Mouse (Mus musculus) hindbrain, embryonic 12.5 days (tissue): ENCODE measurements at regions not wholly inside any gene's neighbourhood (a gene's known extent, or its start where the extent isn't known, plus 50 kb on each side); places are given as distances from the start of the nearest gene placed in this dataset.

Experiments
- ATAC-seq: fragments of 200-750 bp; cut with Nextera tagmentation; 2 replicates; pipeline ENCODE4 v1.8.0; 2017; ENCODE audit warnings: moderate TSS enrichment; ENCODE audit not compliant: low FRiP score
- H3K27ac ChIP-seq: fragments of 300-500 bp; sonication (generic); 2 replicates; pipeline ENCODE4 v1.5.1; 2016; ENCODE audit warnings: mild to moderate bottlenecking
- H3K27me3 ChIP-seq: fragments of 300-500 bp; sonication (generic); 2 replicates; pipeline ENCODE4 v1.6.1; 2016; ENCODE audit warnings: mild to moderate bottlenecking
- H3K36me3 ChIP-seq: fragments of 300-500 bp; sonication (generic); 2 replicates; pipeline ENCODE4 v1.6.1; 2016; ENCODE audit warnings: mild to moderate bottlenecking
- H3K4me1 ChIP-seq: fragments of 300-500 bp; sonication (generic); 2 replicates; pipeline ENCODE4 v1.6.1; 2016
- H3K4me2 ChIP-seq: fragments of 300-500 bp; sonication (generic); replicated peaks from 2 replicates; pipeline ENCODE4 v1.6.1; 2016; ENCODE audit warnings: mild to moderate bottlenecking
- H3K4me3 ChIP-seq: fragments of 300-500 bp; sonication (generic); 2 replicates; pipeline ENCODE4 v1.5.1; 2016; ENCODE audit warnings: mild to moderate bottlenecking
- H3K9ac ChIP-seq: fragments of 300-500 bp; sonication (generic); 2 replicates; pipeline ENCODE4 v1.6.1; 2016; ENCODE audit warnings: mild to moderate bottlenecking, moderate library complexity
- H3K9me3 ChIP-seq: fragments of 300-500 bp; sonication (generic); replicated peaks from 2 replicates; pipeline ENCODE4 v1.6.1; 2016; ENCODE audit warnings: mild to moderate bottlenecking
- WGBS: fragments of 180-500 bp; shearing (Covaris S2); methylation state at CpG from one replicate; pipeline ENCODE4 v1.1.7; 2016; 5-methylcytosine and 5-hydroxymethylcytosine counted together

- WGBS: 92% methylated on average over 11 of the region's 11 CpGs
- Histone ChIP-seq H3K9me3 (no peaks in the 10 kb centered on the region), H3K4me2 (no peak overlapping the region), H3K4me1 (no peaks in the 10 kb centered on the region), H3K27ac (no peak overlapping the region), H3K9ac (no peak overlapping the region), H3K27me3 (no peaks in the 10 kb centered on the region), H3K36me3 (no peaks in the 10 kb centered on the region), H3K4me3 (no peak overlapping the region)
- ATAC-seq: no peak
These were observed 58.8 kb upstream of the L3mbtl3 start for GRCm38 (mm10) chr10:26434586-26434985.

GRCm38 (mm10) chr10:26440720-26441119 lies 64.9 kb upstream of the L3mbtl3 start:
- Histone ChIP-seq H3K4me3 (no peak overlapping the region), H3K27ac (no peak overlapping the region), H3K36me3 (no peaks in the 10 kb centered on the region), H3K4me1 (no peaks in the 10 kb centered on the region), H3K4me2 (no peak overlapping the region), H3K9me3 (no peaks in the 10 kb centered on the region), H3K9ac (no peak overlapping the region), H3K27me3 (no peaks in the 10 kb centered on the region)
- no peak for ATAC-seq
- 95% methylated on average over 1 of the region's 1 CpGs for WGBS

- Histone ChIP-seq H3K27me3 (no peaks in the 10 kb centered on the region), H3K4me1 (no peaks in the 10 kb centered on the region), H3K27ac (no peak overlapping the region), H3K9me3 (no peaks in the 10 kb centered on the region), H3K9ac (no peak overlapping the region), H3K4me2 (no peak overlapping the region), H3K36me3 (no peaks in the 10 kb centered on the region), H3K4me3 (no peak overlapping the region)
- ATAC-seq: no peak
- 52% methylated on average over 4 of the region's 4 CpGs for WGBS
These were observed 108.5 kb upstream of the L3mbtl3 start for GRCm38 (mm10) chr10:26484311-26484710.

- no peak overlapping the region for H3K4me2 ChIP-seq
- no peak overlapping the region for H3K9ac ChIP-seq
- ATAC-seq: no peak
- no peak overlapping the region for H3K4me3 ChIP-seq
- WGBS: 86% methylated on average over 5 of the region's 5 CpGs
- no peaks in the 10 kb centered on the region for H3K27me3 ChIP-seq
- H3K4me1 ChIP-seq: no peaks in the 10 kb centered on the region
- H3K9me3 ChIP-seq: no peaks in the 10 kb centered on the region
- no peaks in the 10 kb centered on the region for H3K36me3 ChIP-seq
- H3K27ac ChIP-seq: no peak overlapping the region
These were observed 115.6 kb upstream of the L3mbtl3 start for GRCm38 (mm10) chr10:26491351-26491750.

- Histone ChIP-seq H3K27me3 (no peaks in the 10 kb centered on the region), H3K9me3 (no peaks in the 10 kb centered on the region), H3K4me3 (no peak overlapping the region), H3K4me1 (no peaks in the 10 kb centered on the region), H3K4me2 (no peak overlapping the region), H3K36me3 (no peaks in the 10 kb centered on the region), H3K9ac (no peak overlapping the region), H3K27ac (no peak overlapping the region)
- no peak for ATAC-seq
- WGBS: 78% methylated on average over 11 of the region's 11 CpGs
These were observed 116.4 kb upstream of the L3mbtl3 start for GRCm38 (mm10) chr10:26492146-26492545.

- Histone ChIP-seq H3K27ac (no peak overlapping the region), H3K9me3 (no peaks in the 10 kb centered on the region), H3K36me3 (no peaks in the 10 kb centered on the region), H3K4me2 (no peak overlapping the region), H3K4me1 (no peaks in the 10 kb centered on the region), H3K9ac (no peak overlapping the region), H3K27me3 (no peaks in the 10 kb centered on the region), H3K4me3 (no peak overlapping the region)
- WGBS: 76% methylated on average over 13 of the region's 13 CpGs
- no peak for ATAC-seq
These were observed 117.2 kb upstream of the L3mbtl3 start for GRCm38 (mm10) chr10:26492856-26493484.

- H3K4me1 ChIP-seq: no peaks in the 10 kb centered on the region
- no peaks in the 10 kb centered on the region for H3K9me3 ChIP-seq
- H3K27ac ChIP-seq: no peak overlapping the region
- H3K9ac ChIP-seq: no peak overlapping the region
- H3K36me3 ChIP-seq: no peaks in the 10 kb centered on the region
- H3K4me2 ChIP-seq: no peak overlapping the region
- H3K27me3 ChIP-seq: no peaks in the 10 kb centered on the region
- 91% methylated on average over 2 of the region's 2 CpGs for WGBS
- ATAC-seq: no peak
- H3K4me3 ChIP-seq: no peak overlapping the region
These were observed 118.0 kb upstream of the L3mbtl3 start for GRCm38 (mm10) chr10:26493801-26494200.

GRCm38 (mm10) chr10:26494380-26494781 lies 118.6 kb upstream of the L3mbtl3 start:
- Histone ChIP-seq H3K4me3 (no peak overlapping the region), H3K27ac (no peak overlapping the region), H3K4me2 (no peak overlapping the region), H3K4me1 (no peaks in the 10 kb centered on the region), H3K36me3 (no peaks in the 10 kb centered on the region), H3K9ac (no peak overlapping the region), H3K9me3 (no peaks in the 10 kb centered on the region), H3K27me3 (no peaks in the 10 kb centered on the region)
- 72% methylated on average over 9 of the region's 9 CpGs for WGBS
- no peak for ATAC-seq

GRCm38 (mm10) chr10:26500265-26500935 lies 124.6 kb upstream of the L3mbtl3 start:
- 92% methylated on average over 12 of the region's 12 CpGs for WGBS
- Histone ChIP-seq H3K36me3 (no peaks in the 10 kb centered on the region), H3K27me3 (no peaks in the 10 kb centered on the region), H3K4me1 (no peaks in the 10 kb centered on the region), H3K9ac (no peak overlapping the region), H3K4me3 (no peak overlapping the region), H3K4me2 (no peak overlapping the region), H3K27ac (no peak overlapping the region), H3K9me3 (no peaks in the 10 kb centered on the region)
- no peak for ATAC-seq

- no peaks in the 10 kb centered on the region for H3K36me3 ChIP-seq
- no peaks in the 10 kb centered on the region for H3K9me3 ChIP-seq
- H3K4me1 ChIP-seq: no peaks in the 10 kb centered on the region
- no peak overlapping the region for H3K9ac ChIP-seq
- ATAC-seq: no peak
- 82% methylated on average over 6 of the region's 6 CpGs for WGBS
- H3K27me3 ChIP-seq: no peaks in the 10 kb centered on the region
- no peak overlapping the region for H3K4me2 ChIP-seq
- no peak overlapping the region for H3K27ac ChIP-seq
- H3K4me3 ChIP-seq: no peak overlapping the region
These were observed 145.1 kb upstream of the L3mbtl3 start for GRCm38 (mm10) chr10:26520879-26521278.

- no peak for ATAC-seq
- H3K27ac ChIP-seq: no peak overlapping the region
- WGBS: 81% methylated on average over 4 of the region's 4 CpGs
- H3K9ac ChIP-seq: no peak overlapping the region
- no peak overlapping the region for H3K4me3 ChIP-seq
- H3K9me3 ChIP-seq: no peaks in the 10 kb centered on the region
- no peaks in the 10 kb centered on the region for H3K36me3 ChIP-seq
- no peaks in the 10 kb centered on the region for H3K27me3 ChIP-seq
- no peaks in the 10 kb centered on the region for H3K4me1 ChIP-seq
- H3K4me2 ChIP-seq: no peak overlapping the region
These were observed 150.2 kb upstream of the L3mbtl3 start for GRCm38 (mm10) chr10:26525848-26526546.

- no peak overlapping the region for H3K9ac ChIP-seq
- H3K9me3 ChIP-seq: no peaks in the 10 kb centered on the region
- H3K27ac ChIP-seq: no peak overlapping the region
- no peak for ATAC-seq
- no peaks in the 10 kb centered on the region for H3K4me1 ChIP-seq
- no peaks in the 10 kb centered on the region for H3K36me3 ChIP-seq
- H3K4me3 ChIP-seq: no peak overlapping the region
- no peak overlapping the region for H3K4me2 ChIP-seq
- H3K27me3 ChIP-seq: no peaks in the 10 kb centered on the region
These were observed 164.4 kb upstream of the L3mbtl3 start for GRCm38 (mm10) chr10:26540189-26540588.

GRCm38 (mm10) chr10:26544061-26544460 lies 168.3 kb upstream of the L3mbtl3 start:
- H3K4me1 ChIP-seq: no peaks in the 10 kb centered on the region
- H3K36me3 ChIP-seq: no peaks in the 10 kb centered on the region
- H3K27ac ChIP-seq: no peak overlapping the region
- no peak overlapping the region for H3K4me2 ChIP-seq
- ATAC-seq: no peak
- H3K9ac ChIP-seq: no peak overlapping the region
- no peaks in the 10 kb centered on the region for H3K27me3 ChIP-seq
- WGBS: 95% methylated on average over 1 of the region's 1 CpGs
- no peak overlapping the region for H3K4me3 ChIP-seq
- no peaks in the 10 kb centered on the region for H3K9me3 ChIP-seq
